ENCODE assay signal across 17 mouse cellular contexts in the genomic region with DNA sequence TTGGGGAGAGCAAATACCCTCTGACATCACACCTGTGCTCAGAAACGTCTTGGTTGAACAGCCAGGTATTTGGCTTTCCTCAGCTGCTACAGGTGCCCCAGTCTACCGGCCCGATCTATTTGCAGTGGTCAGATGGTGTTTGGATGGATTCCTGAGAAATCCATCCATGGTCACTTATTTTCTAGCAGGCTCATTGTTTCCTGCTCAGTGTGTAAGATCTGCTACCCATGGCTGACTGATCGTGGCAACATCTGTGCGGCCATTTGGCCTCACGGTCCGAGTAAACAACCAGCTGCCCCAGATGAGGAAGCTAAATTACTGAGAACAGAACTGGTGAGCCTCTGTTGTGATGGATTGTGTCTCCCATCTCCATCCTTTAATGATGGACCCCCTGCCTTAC.
"Had no signal": no experiment of that assay in that cellular context is flagged by ENCODE, and none has a peak within 500 bp of the region (broad histone marks: within the 10 kb centered on the region; RNA-seq: fewer than 3 reads in every experiment).

No protein-coding gene starts in this region.

- H3K9ac ChIP-seq: liver, embryonic 15.5 days; lung, embryonic 14.5 days; midbrain, embryonic 13.5 days; midbrain, embryonic 15.5 days; neural tube, embryonic 13.5 days; neural tube, embryonic 15.5 days had no signal

- H3K4me3 ChIP-seq: liver, embryonic 15.5 days; midbrain, embryonic 10.5 days; midbrain, embryonic 13.5 days; midbrain, embryonic 15.5 days; myocyte; neural tube, embryonic 13.5 days; neural tube, embryonic 15.5 days had no signal

- H3K4me1 ChIP-seq: midbrain, embryonic 13.5 days; midbrain, embryonic 15.5 days; neural tube, embryonic 13.5 days; neural tube, embryonic 15.5 days had no signal

- H3K27ac ChIP-seq: liver, embryonic 15.5 days; midbrain, embryonic 10.5 days; midbrain, embryonic 13.5 days; midbrain, embryonic 15.5 days; neural tube, embryonic 13.5 days; neural tube, embryonic 15.5 days had no signal

- DNase-seq: lung, adult 18-20 months; lung, embryonic 14.5 days; lung, postnatal 10 days; lung, postnatal 4 days; right cerebral cortex, adult 18-20 months; right cerebral cortex, postnatal 25 days; right cerebral cortex, postnatal 4 days; thymus, adult 18-20 months; thymus, postnatal 14 days; thymus, postnatal 36 days had no signal

- H3K36me3 ChIP-seq: liver, embryonic 15.5 days; midbrain, embryonic 10.5 days; midbrain, embryonic 13.5 days; midbrain, embryonic 15.5 days; neural tube, embryonic 13.5 days; neural tube, embryonic 15.5 days had no signal

- ATAC-seq: midbrain, embryonic 15.5 days had no signal

- H3K9me3 ChIP-seq: liver, embryonic 15.5 days; midbrain, embryonic 10.5 days; midbrain, embryonic 13.5 days; midbrain, embryonic 15.5 days; neural tube, embryonic 13.5 days; neural tube, embryonic 15.5 days had no signal

- H3K4me2 ChIP-seq: liver, embryonic 15.5 days; lung, embryonic 14.5 days; midbrain, embryonic 13.5 days; midbrain, embryonic 15.5 days; neural tube, embryonic 13.5 days; neural tube, embryonic 15.5 days had no signal

- H3K27me3 ChIP-seq: liver, embryonic 15.5 days; midbrain, embryonic 13.5 days; midbrain, embryonic 15.5 days; neural tube, embryonic 13.5 days; neural tube, embryonic 15.5 days had no signal
